Mouse (Mus musculus) forebrain, embryonic 12.5 days (tissue): ENCODE measurements around the gene Ube2j2. TPM values are rescaled to one million over a fixed set of nuclear protein-coding genes. Genes with fewer than 3 reads are reported as not detected.
A peak's percentile ranks its signal among the peaks of the same experiment; 100 is the strongest.

ENCODE experiments used
- ATAC-seq: fragments of 200-750 bp; cut with Nextera tagmentation; 2 replicates; pipeline ENCODE4 v1.8.0; 2017; ENCODE audit warnings: moderate TSS enrichment; ENCODE audit not compliant: low FRiP score
- H3K27ac ChIP-seq: fragments of 300-500 bp; sonication (generic); 2 replicates; pipeline ENCODE4 v1.5.1; 2016; ENCODE audit warnings: mild to moderate bottlenecking
- H3K27me3 ChIP-seq: fragments of 300-500 bp; sonication (generic); 2 replicates; pipeline ENCODE4 v1.6.1; 2016; ENCODE audit warnings: mild to moderate bottlenecking
- H3K36me3 ChIP-seq: fragments of 300-500 bp; sonication (generic); replicated peaks from 2 replicates; pipeline ENCODE4 v1.6.1; 2016; ENCODE audit warnings: mild to moderate bottlenecking
- H3K4me1 ChIP-seq: fragments of 300-500 bp; sonication (generic); 2 replicates; pipeline ENCODE4 v1.6.1; 2016
- H3K4me2 ChIP-seq: fragments of 300-500 bp; sonication (generic); 2 replicates; pipeline ENCODE4 v1.6.1; 2016; ENCODE audit warnings: mild to moderate bottlenecking, moderate library complexity
- H3K4me3 ChIP-seq: fragments of 300-500 bp; sonication (generic); replicated peaks from 2 replicates; pipeline ENCODE4 v1.5.1; 2016; ENCODE audit warnings: mild to moderate bottlenecking
- H3K9ac ChIP-seq: fragments of 300-500 bp; sonication (generic); 2 replicates; pipeline ENCODE4 v1.6.1; 2016; ENCODE audit warnings: mild to moderate bottlenecking
- H3K9me3 ChIP-seq: fragments of 300-500 bp; sonication (generic); 2 replicates; pipeline ENCODE4 v1.6.1; 2016
- WGBS: fragments of 180-500 bp; shearing (Covaris S2); methylation state at CpG from one replicate; pipeline ENCODE4 v1.1.7; 2016; 5-methylcytosine and 5-hydroxymethylcytosine counted together
- polyA plus RNA-seq: library from polyadenylated mRNA; unstranded; fragments of >200 nt; fragmentation: Nextera tagmentation; extraction: Ambion mirVana; gene quantifications from 2 replicates; pipeline ENCODE4 v1.2.1, GENCODE M21; 2016

Ube2j2 gene
- polyA plus RNA-seq, 1 experiment from 2014 or later = 159 TPM

GRCm38 (mm10) chr4:155907003-155907402 is 36.6 kb upstream of the Ube2j2 start:
- no peaks in the 10 kb centered on the region for H3K9me3 ChIP-seq
- no peaks in the 10 kb centered on the region for H3K4me1 ChIP-seq
- WGBS = 90% methylated on average over 11 of the region's 11 CpGs
- no peak overlapping the region for H3K4me3 ChIP-seq
- H3K36me3 ChIP-seq = peaks cover 54% of the 10 kb centered on the region
- H3K9ac ChIP-seq = no peak overlapping the region
- H3K4me2 ChIP-seq = no peak overlapping the region
- H3K27ac ChIP-seq = no peak overlapping the region
- H3K27me3 ChIP-seq = no peaks in the 10 kb centered on the region
- no peak for ATAC-seq

- H3K9me3 ChIP-seq = no peaks in the 10 kb centered on the region
- 76% methylated on average over 7 of the region's 7 CpGs for WGBS
- no peaks in the 10 kb centered on the region for H3K4me1 ChIP-seq
- H3K9ac ChIP-seq = no peak overlapping the region
- no peak for ATAC-seq
- no peak overlapping the region for H3K27ac ChIP-seq
- H3K36me3 ChIP-seq = peaks cover 41% of the 10 kb centered on the region
- H3K4me2 ChIP-seq = no peak overlapping the region
- no peaks in the 10 kb centered on the region for H3K27me3 ChIP-seq
- H3K4me3 ChIP-seq = no peak overlapping the region
Measured at GRCm38 (mm10) chr4:155908281-155908680, 35.4 kb upstream of the Ube2j2 start.

- ATAC-seq = no peak
- peaks cover 36% of the 10 kb centered on the region for H3K36me3 ChIP-seq
- no peaks in the 10 kb centered on the region for H3K9me3 ChIP-seq
- WGBS = 94% methylated on average over 4 of the region's 4 CpGs
- no peak overlapping the region for H3K27ac ChIP-seq
- H3K9ac ChIP-seq = no peak overlapping the region
- no peaks in the 10 kb centered on the region for H3K4me1 ChIP-seq
- H3K4me3 ChIP-seq = no peak overlapping the region
- no peak overlapping the region for H3K4me2 ChIP-seq
- no peaks in the 10 kb centered on the region for H3K27me3 ChIP-seq
Measured at GRCm38 (mm10) chr4:155908751-155909150, 34.9 kb upstream of the Ube2j2 start.

GRCm38 (mm10) chr4:155932031-155932430 is 11.6 kb upstream of the Ube2j2 start:
- H3K9me3 ChIP-seq = 0 out of 2 replicates have a peak, but pooled peaks cover 2% of the 10 kb centered on the region
- no peak for ATAC-seq
- H3K4me3 ChIP-seq = no peak overlapping the region
- H3K9ac ChIP-seq = no peak overlapping the region
- H3K27ac ChIP-seq = no peak overlapping the region
- no peaks in the 10 kb centered on the region for H3K36me3 ChIP-seq
- WGBS = 62% methylated on average over 1 of the region's 1 CpGs
- peaks cover 10% of the 10 kb centered on the region; the same call in 1 of the 2 replicates for H3K27me3 ChIP-seq
- H3K4me2 ChIP-seq = no peak overlapping the region
- no peaks in the 10 kb centered on the region for H3K4me1 ChIP-seq

GRCm38 (mm10) chr4:155943049-155943452 is 580 bp upstream of the Ube2j2 start:
- Histone ChIP-seq H3K9me3 (no peaks in the 10 kb centered on the region), H3K4me1 (peaks cover 18% of the 10 kb centered on the region), H3K27ac (peak overlapping the region; percentile 82), H3K4me2 (peak overlapping the region; percentile 95), H3K9ac (peak overlapping the region; percentile 95), H3K4me3 (peak overlapping the region; percentile 99), H3K36me3 (peaks cover 18% of the 10 kb centered on the region), H3K27me3 (peaks cover 7% of the 10 kb centered on the region; the same call in 1 of the 2 replicates)
- peak; percentile 59; the same call in 1 of the 2 replicates for ATAC-seq
- 2% methylated on average over 17 of the region's 17 CpGs for WGBS

GRCm38 (mm10) chr4:155944271-155944670 is 640 bp downstream of the Ube2j2 start:
- peak overlapping the region; percentile 82; the same call in 1 of the 2 replicates for H3K27ac ChIP-seq
- H3K4me3 ChIP-seq = peak overlapping the region; percentile 99
- peaks cover 30% of the 10 kb centered on the region for H3K36me3 ChIP-seq
- under 1% methylated on average over 17 of the region's 17 CpGs for WGBS
- peak overlapping the region; percentile 95 for H3K4me2 ChIP-seq
- H3K9ac ChIP-seq = peak overlapping the region; percentile 95
- H3K4me1 ChIP-seq = peaks cover 18% of the 10 kb centered on the region
- no peak for ATAC-seq
- peaks cover 7% of the 10 kb centered on the region; the same call in 1 of the 2 replicates for H3K27me3 ChIP-seq
- H3K9me3 ChIP-seq = no peaks in the 10 kb centered on the region

- Histone ChIP-seq H3K36me3 (peaks cover 58% of the 10 kb centered on the region), H3K27me3 (no peaks in the 10 kb centered on the region), H3K9ac (no peak overlapping the region), H3K9me3 (no peaks in the 10 kb centered on the region), H3K4me3 (no peak overlapping the region), H3K27ac (no peak overlapping the region), H3K4me1 (peaks cover 18% of the 10 kb centered on the region), H3K4me2 (no peak overlapping the region)
- no peak for ATAC-seq
Measured at GRCm38 (mm10) chr4:155947094-155947493, 3.5 kb downstream of the Ube2j2 start.

GRCm38 (mm10) chr4:155955491-155955890 is 11.9 kb downstream of the Ube2j2 start:
- no peaks in the 10 kb centered on the region for H3K9me3 ChIP-seq
- no peak overlapping the region for H3K27ac ChIP-seq
- H3K4me2 ChIP-seq = no peak overlapping the region
- peaks cover 81% of the 10 kb centered on the region for H3K36me3 ChIP-seq
- ATAC-seq = no peak
- WGBS = 95% methylated on average over 6 of the region's 6 CpGs
- no peaks in the 10 kb centered on the region for H3K4me1 ChIP-seq
- no peaks in the 10 kb centered on the region for H3K27me3 ChIP-seq
- H3K4me3 ChIP-seq = no peak overlapping the region
- H3K9ac ChIP-seq = no peak overlapping the region

GRCm38 (mm10) chr4:155959275-155959674 is 15.6 kb downstream of the Ube2j2 start:
- H3K9ac ChIP-seq = no peak overlapping the region
- H3K36me3 ChIP-seq = peaks cover 53% of the 10 kb centered on the region
- H3K27ac ChIP-seq = no peak overlapping the region

GRCm38 (mm10) chr4:155962167-155962971 is 18.7 kb downstream of the Ube2j2 start, which contains the start of gene C1qtnf12:
Gene C1qtnf12, plus strand, starts transcription at chr4:155962318.
- Histone ChIP-seq H3K27ac (peak within 1 kb of the TSS; percentile 66), H3K9ac (peak within 1 kb of the TSS; percentile 74), H3K36me3 (peaks cover 40% of the 10 kb centered on the region), H3K27me3 (no peaks in the 10 kb centered on the region), H3K9me3 (no peaks in the 10 kb centered on the region), H3K4me2 (peak within 1 kb of the TSS; percentile 90), H3K4me1 (peaks cover 23% of the 10 kb centered on the region), H3K4me3 (peak within 1 kb of the TSS; percentile 45)
- ATAC-seq = peak; percentile 72
- WGBS = under 1% methylated on average over 41 of the region's 42 CpGs

More at GRCm38 (mm10) chr4:155959275-155959674, 15.6 kb downstream of the Ube2j2 start:
- WGBS = 3% methylated on average over 5 of the region's 5 CpGs
- Histone ChIP-seq H3K4me2 (no peak overlapping the region), H3K4me3 (no peak overlapping the region), H3K9me3 (no peaks in the 10 kb centered on the region), H3K27me3 (no peaks in the 10 kb centered on the region), H3K4me1 (peaks cover 23% of the 10 kb centered on the region)
- peak; percentile 77 for ATAC-seq

GRCm38 (mm10) chr4:155963106-155963505 is 19.5 kb downstream of the Ube2j2 start:
- H3K4me1 ChIP-seq = peaks cover 23% of the 10 kb centered on the region
- no peaks in the 10 kb centered on the region for H3K9me3 ChIP-seq
- peak overlapping the region; percentile 45 for H3K4me3 ChIP-seq
- peak overlapping the region; percentile 90 for H3K4me2 ChIP-seq
- peak overlapping the region; percentile 74 for H3K9ac ChIP-seq
- no peaks in the 10 kb centered on the region for H3K27me3 ChIP-seq
- H3K27ac ChIP-seq = no peak overlapping the region; the same call in 1 of the 2 replicates
- H3K36me3 ChIP-seq = peaks cover 33% of the 10 kb centered on the region
- WGBS = 54% methylated on average over 7 of the region's 7 CpGs
- no peak for ATAC-seq

- no peaks in the 10 kb centered on the region for H3K27me3 ChIP-seq
- ATAC-seq = no peak
- no peak overlapping the region for H3K9ac ChIP-seq
- WGBS = 93% methylated on average over 11 of the region's 11 CpGs
- peaks cover 23% of the 10 kb centered on the region for H3K4me1 ChIP-seq
- no peak overlapping the region for H3K4me2 ChIP-seq
- peaks cover 26% of the 10 kb centered on the region for H3K36me3 ChIP-seq
- H3K9me3 ChIP-seq = no peaks in the 10 kb centered on the region
- H3K27ac ChIP-seq = no peak overlapping the region
- H3K4me3 ChIP-seq = no peak overlapping the region
Measured at GRCm38 (mm10) chr4:155964396-155964795, 20.8 kb downstream of the Ube2j2 start.
